Mouse (Mus musculus): ENCODE measurements around the gene Xxylt1. TPM values are rescaled to one million over a fixed set of nuclear protein-coding genes. Genes with fewer than 3 reads are reported as not detected.

Xxylt1 gene
- polyA plus RNA-seq, 1 experiment from 2014 or later, result 8.0 TPM

GRCm38 (mm10) chr16:30932196-30932595 lies 149.0 kb downstream of the Xxylt1 start:
- no peak overlapping the region for H3K4me2 ChIP-seq (replicated peaks; ENCODE audit: low read depth, low read length)
- no peak overlapping the region for H3K9ac ChIP-seq (replicated peaks; ENCODE audit: low read depth)
- ATAC-seq, result no peak
- WGBS, result 80% methylated on average over 5 of the region's 5 CpGs
- no peak overlapping the region for H3K27ac ChIP-seq (ENCODE audit: low read length)
- H3K9me3 ChIP-seq (ENCODE audit: low read length), result no peaks in the 10 kb centered on the region
- no peak for DNase-seq (ENCODE audit: low spot score)
- no peaks in the 10 kb centered on the region for H3K36me3 ChIP-seq (ENCODE audit: insufficient read depth, low read length)
- TF ChIP-seq EP300 (IDR thresholded peaks at IDR 0.05) (no peak), CTCF (IDR thresholded peaks at IDR 0.05) (no peak)
- H3K4me3 ChIP-seq (ENCODE audit: low read depth, low read length), result no peak overlapping the region
- 0 out of 2 replicates have a peak, but pooled peaks cover 3% of the 10 kb centered on the region for H3K4me1 ChIP-seq (ENCODE audit: insufficient read depth, low read depth, low read length)
- no peaks in the 10 kb centered on the region for H3K27me3 ChIP-seq (replicated peaks; ENCODE audit: insufficient read depth, low read length)

DNA sequence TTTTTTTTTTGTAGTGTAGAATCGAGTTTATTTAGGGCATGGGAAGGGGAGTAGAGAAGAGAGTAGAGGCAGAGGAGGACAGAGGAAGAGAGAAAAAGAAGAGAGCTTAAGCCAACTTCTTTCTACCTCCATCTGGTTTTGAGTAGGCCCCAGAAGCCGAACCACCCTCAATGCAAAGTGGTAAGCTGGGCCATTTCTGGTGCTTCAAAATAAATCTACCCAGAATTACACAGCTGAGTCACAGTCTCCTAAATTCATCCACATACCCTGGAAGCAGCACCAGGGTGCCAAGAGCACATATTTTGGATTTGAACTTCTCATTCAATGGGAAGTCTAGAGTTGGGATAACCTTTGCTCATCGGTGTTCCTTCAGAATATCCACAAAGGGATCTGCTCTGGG lies 152.1 kb downstream of the Xxylt1 start:
- Histone ChIP-seq H3K4me2 (replicated peaks; ENCODE audit: low read depth, low read length) (no peak overlapping the region), H3K27me3 (replicated peaks; ENCODE audit: insufficient read depth, low read length) (no peaks in the 10 kb centered on the region), H3K36me3 (ENCODE audit: insufficient read depth, low read length) (no peaks in the 10 kb centered on the region), H3K27ac (ENCODE audit: low read length) (no peak overlapping the region), H3K9me3 (ENCODE audit: low read length) (no peaks in the 10 kb centered on the region), H3K4me3 (ENCODE audit: low read depth, low read length) (no peak overlapping the region), H3K9ac (replicated peaks; ENCODE audit: low read depth) (no peak overlapping the region), H3K4me1 (ENCODE audit: insufficient read depth, low read depth, low read length) (peaks cover 3% of the 10 kb centered on the region; the same call in 1 of the 2 replicates)
- TF ChIP-seq EP300 (IDR thresholded peaks at IDR 0.05) (no peak), CTCF (IDR thresholded peaks at IDR 0.05) (no peak)
- no peak for ATAC-seq
- no peak for DNase-seq (ENCODE audit: low spot score)
- 83% methylated on average over 3 of the region's 3 CpGs for WGBS

DNA sequence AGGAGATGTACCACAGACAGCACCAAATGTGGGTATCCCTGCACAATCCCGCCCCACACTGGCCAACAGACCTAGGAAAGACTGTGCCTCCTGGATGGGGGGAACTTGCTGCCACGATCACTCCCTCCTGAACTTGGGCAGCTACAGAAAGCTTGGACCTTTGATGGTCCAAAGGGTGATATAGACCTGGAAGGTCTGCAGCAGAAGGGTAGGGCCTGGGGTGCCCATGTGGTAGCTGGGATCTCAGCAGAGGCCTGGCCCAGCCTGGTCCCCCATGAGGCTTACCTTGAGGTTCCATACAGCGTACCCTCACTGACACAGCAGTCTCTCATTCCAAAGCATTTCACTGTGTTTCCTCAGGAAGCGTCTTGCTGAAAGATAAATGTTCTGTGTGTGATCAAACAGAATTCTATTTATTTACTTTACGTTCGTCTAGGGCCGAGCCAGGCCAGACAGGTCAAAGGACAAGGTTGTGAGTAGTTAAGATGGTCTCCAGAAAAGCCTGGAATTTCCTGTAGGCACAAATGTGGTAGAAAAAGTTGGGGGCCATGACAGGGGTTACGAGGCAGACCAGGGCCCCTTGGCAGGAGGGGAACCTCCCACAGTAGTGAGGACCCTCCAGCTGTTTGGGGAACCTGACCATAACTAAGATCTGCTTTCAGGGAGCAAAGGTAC lies 153.0 kb downstream of the Xxylt1 start:
- no peaks in the 10 kb centered on the region for H3K9me3 ChIP-seq (ENCODE audit: low read length)
- H3K27ac ChIP-seq (ENCODE audit: low read length), result no peak overlapping the region
- no peaks in the 10 kb centered on the region for H3K27me3 ChIP-seq (replicated peaks; ENCODE audit: insufficient read depth, low read length)
- WGBS, result 48% methylated on average over 8 of the region's 8 CpGs
- H3K4me1 ChIP-seq (ENCODE audit: insufficient read depth, low read depth, low read length), result peaks cover 3% of the 10 kb centered on the region; the same call in 1 of the 2 replicates
- TF ChIP-seq CTCF (IDR thresholded peaks at IDR 0.05) (no peak), EP300 (IDR thresholded peaks at IDR 0.05) (no peak)
- no peak for ATAC-seq
- no peaks in the 10 kb centered on the region for H3K36me3 ChIP-seq (ENCODE audit: insufficient read depth, low read length)
- no peak overlapping the region for H3K4me2 ChIP-seq (replicated peaks; ENCODE audit: low read depth, low read length)
- no peak overlapping the region for H3K9ac ChIP-seq (replicated peaks; ENCODE audit: low read depth)
- no peak overlapping the region for H3K4me3 ChIP-seq (ENCODE audit: low read depth, low read length)
- no peak for DNase-seq (ENCODE audit: low spot score)

DNA sequence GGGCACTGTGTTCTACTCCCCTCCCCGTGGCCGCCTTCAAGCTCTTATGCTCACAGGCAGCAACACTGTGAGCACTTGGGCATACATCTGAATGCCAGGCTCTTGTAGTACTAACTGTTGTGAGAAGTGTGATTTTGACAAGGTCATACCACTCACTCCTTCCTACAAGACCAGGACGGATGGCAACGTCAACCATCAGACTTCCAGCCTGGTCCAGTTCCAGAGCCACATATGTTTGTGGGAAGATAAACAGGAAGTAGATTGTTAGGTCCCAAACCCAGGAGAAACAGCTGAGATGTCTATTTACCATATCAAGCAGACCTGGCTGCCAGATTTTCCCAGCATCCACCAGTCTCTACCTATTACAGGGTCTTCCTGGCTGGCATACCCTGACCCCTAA lies 155.7 kb downstream of the Xxylt1 start:
- WGBS, result 35% methylated on average over 4 of the region's 4 CpGs
- TF ChIP-seq EP300 (IDR thresholded peaks at IDR 0.05) (peak; percentile 20; the same call in 1 of the 2 replicates), CTCF (IDR thresholded peaks at IDR 0.05) (no peak)

GRCm38 (mm10) chr16:30923899-30924298 lies 157.3 kb downstream of the Xxylt1 start:
- ATAC-seq, result no peak

More for the DNA sequence above, 155.7 kb downstream of the Xxylt1 start:
- H3K36me3 ChIP-seq (ENCODE audit: insufficient read depth, low read length), result no peaks in the 10 kb centered on the region
- H3K4me2 ChIP-seq (replicated peaks; ENCODE audit: low read depth, low read length), result no peak overlapping the region
- no peaks in the 10 kb centered on the region for H3K9me3 ChIP-seq (ENCODE audit: low read length)
- DNase-seq (ENCODE audit: low spot score) (no peak), ATAC-seq (peak; percentile 53)
- H3K27ac ChIP-seq (ENCODE audit: low read length), result no peak overlapping the region
- H3K4me3 ChIP-seq (ENCODE audit: low read depth, low read length), result no peak overlapping the region
- no peaks in the 10 kb centered on the region for H3K27me3 ChIP-seq (replicated peaks; ENCODE audit: insufficient read depth, low read length)
- peaks cover 3% of the 10 kb centered on the region; the same call in 1 of the 2 replicates for H3K4me1 ChIP-seq (ENCODE audit: insufficient read depth, low read depth, low read length)
- H3K9ac ChIP-seq (replicated peaks; ENCODE audit: low read depth), result no peak overlapping the region

DNA sequence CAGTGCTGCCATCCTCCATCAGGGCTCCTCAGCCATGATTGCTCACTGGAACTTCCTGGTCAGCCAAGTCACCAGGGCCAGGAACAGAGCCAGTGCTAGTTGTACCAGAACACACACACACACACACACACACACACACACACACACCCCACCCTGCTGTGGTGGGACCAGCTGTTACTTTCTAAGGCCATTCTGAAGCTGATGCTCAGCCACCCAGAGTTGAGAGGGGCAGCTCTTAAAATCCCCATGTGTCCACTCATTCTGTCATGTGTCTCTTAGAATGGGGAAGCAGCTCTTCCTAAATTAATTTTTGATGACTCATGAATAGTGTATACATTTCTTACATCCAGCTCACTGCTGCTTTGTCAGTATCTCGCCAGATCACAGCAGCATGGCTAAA lies 158.7 kb downstream of the Xxylt1 start:
- TF ChIP-seq EP300 (IDR thresholded peaks at IDR 0.05) (no peak), CTCF (IDR thresholded peaks at IDR 0.05) (no peak)
- Histone ChIP-seq H3K9me3 (ENCODE audit: low read length) (no peaks in the 10 kb centered on the region), H3K27me3 (replicated peaks; ENCODE audit: insufficient read depth, low read length) (no peaks in the 10 kb centered on the region), H3K9ac (replicated peaks; ENCODE audit: low read depth) (no peak overlapping the region), H3K4me3 (ENCODE audit: low read depth, low read length) (no peak overlapping the region), H3K4me2 (replicated peaks; ENCODE audit: low read depth, low read length) (no peak overlapping the region), H3K4me1 (ENCODE audit: insufficient read depth, low read depth, low read length) (no peaks in the 10 kb centered on the region; the same call in 1 of the 2 replicates), H3K27ac (ENCODE audit: low read length) (no peak overlapping the region), H3K36me3 (ENCODE audit: insufficient read depth, low read length) (no peaks in the 10 kb centered on the region)
- 62% methylated on average over 1 of the region's 1 CpGs for WGBS
- ATAC-seq (no peak), DNase-seq (ENCODE audit: low spot score) (no peak)

More at GRCm38 (mm10) chr16:30923899-30924298, 157.3 kb downstream of the Xxylt1 start:
- Histone ChIP-seq H3K9ac (replicated peaks; ENCODE audit: low read depth) (no peak overlapping the region), H3K9me3 (ENCODE audit: low read length) (no peaks in the 10 kb centered on the region), H3K4me3 (ENCODE audit: low read depth, low read length) (no peak overlapping the region), H3K36me3 (ENCODE audit: insufficient read depth, low read length) (no peaks in the 10 kb centered on the region), H3K27ac (ENCODE audit: low read length) (no peak overlapping the region), H3K27me3 (replicated peaks; ENCODE audit: insufficient read depth, low read length) (no peaks in the 10 kb centered on the region), H3K4me1 (ENCODE audit: insufficient read depth, low read depth, low read length) (peaks cover 3% of the 10 kb centered on the region; the same call in 1 of the 2 replicates), H3K4me2 (replicated peaks; ENCODE audit: low read depth, low read length) (no peak overlapping the region)
- 72% methylated on average over 7 of the region's 7 CpGs for WGBS
- DNase-seq (ENCODE audit: low spot score), result no peak
- no peak for TF ChIP-seq CTCF (IDR thresholded peaks at IDR 0.05)
- TF ChIP-seq EP300 (IDR thresholded peaks at IDR 0.05), result no peak

Data from lung, postnatal 0 days (tissue).